25 mouse cellular contexts compared by ENCODE assay signal in the genomic region with DNA sequence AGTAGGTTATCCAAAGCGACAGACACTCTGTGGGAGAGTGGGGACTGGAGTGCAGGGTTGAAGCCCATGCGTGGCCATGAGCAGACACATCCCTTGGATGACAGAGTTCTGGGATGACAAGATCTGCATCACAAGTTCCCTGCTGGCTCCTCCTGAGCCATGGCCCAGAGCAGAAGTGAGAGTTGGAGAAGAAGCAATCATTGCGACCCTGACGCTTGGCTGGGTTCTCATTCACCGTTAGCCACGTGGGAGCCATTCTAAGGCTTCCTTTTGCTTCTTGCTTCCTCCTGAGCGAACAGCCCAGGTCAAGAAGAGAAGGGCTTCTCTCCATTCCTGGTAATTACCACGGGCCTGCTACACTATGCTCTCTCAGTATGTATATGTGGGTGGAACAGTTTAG.
"Had no signal": no experiment of that assay in that cellular context is flagged by ENCODE, and none has a peak within 500 bp of the region (broad histone marks: within the 10 kb centered on the region; RNA-seq: fewer than 3 reads in every experiment).

No protein-coding gene starts in this region.

- H3K4me2 ChIP-seq: heart, embryonic 11.5 days; heart, embryonic 13.5 days; heart, embryonic 15.5 days; hindbrain, embryonic 12.5 days; hindbrain, embryonic 14.5 days; intestine, embryonic 15.5 days; limb, embryonic 12.5 days had no signal

- ATAC-seq: hindbrain, embryonic 16.5 days; inflammation-experienced regulatory T-cells, adult 6 months; intestine, embryonic 15.5 days; intestine, postnatal 0 days had no signal

- H3K4me3 ChIP-seq: gastrocnemius, adult 2 months; heart, embryonic 13.5 days; heart, embryonic 15.5 days; hindbrain, embryonic 12.5 days; intestine, embryonic 15.5 days; layer of hippocampus, adult 2 months; left cerebral cortex, adult 2 months; limb, embryonic 10.5 days; limb, embryonic 12.5 days had no signal

- H3K4me1 ChIP-seq: limb, embryonic 10.5 days; limb, embryonic 12.5 days had no signal

- DNase-seq: gastrocnemius, adult 2 months; gastrocnemius, postnatal 10 days; gastrocnemius, postnatal 25 days; heart, adult 18-20 months; heart, postnatal 14 days; heart, postnatal 36 days; kidney, adult 18-20 months; kidney, adult 8-10 months; kidney, postnatal 10 days; kidney, postnatal 25 days; kidney, postnatal 4 days; liver had no signal

- H3K36me3 ChIP-seq: heart, embryonic 13.5 days; heart, embryonic 15.5 days; hindbrain, embryonic 12.5 days; intestine, embryonic 15.5 days; limb, embryonic 10.5 days; limb, embryonic 12.5 days had no signal

- H3K27ac ChIP-seq: gastrocnemius, adult 2 months; heart, embryonic 13.5 days; heart, embryonic 15.5 days; hindbrain, embryonic 12.5 days; hindbrain, embryonic 14.5 days; intestine, embryonic 15.5 days; layer of hippocampus, adult 2 months; left cerebral cortex, adult 2 months; limb, embryonic 10.5 days; limb, embryonic 12.5 days had no signal

- H3K27me3 ChIP-seq: heart, embryonic 13.5 days; heart, embryonic 15.5 days; hindbrain, embryonic 12.5 days; intestine, embryonic 15.5 days; limb, embryonic 12.5 days had no signal

- H3K9me3 ChIP-seq: heart, embryonic 15.5 days; hindbrain, embryonic 12.5 days; intestine, embryonic 15.5 days; limb, embryonic 10.5 days had no signal

- H3K9ac ChIP-seq: heart, embryonic 13.5 days; heart, embryonic 15.5 days; hindbrain, embryonic 12.5 days; hindbrain, embryonic 14.5 days; intestine, embryonic 15.5 days; limb, embryonic 12.5 days had no signal
